Mouse (Mus musculus) hindlimb bud, embryonic 11.5 days (tissue): Measurements from ENCODE around the gene Ninj2.

ENCODE experiments used
- DNase-seq: peaks from one replicate; pipeline ENCODE4 v3.0.0-alpha.2; 2012; ENCODE audit warnings: low read depth, low spot score; ENCODE audit errors: extremely low spot score

Gene Ninj2

DNA sequence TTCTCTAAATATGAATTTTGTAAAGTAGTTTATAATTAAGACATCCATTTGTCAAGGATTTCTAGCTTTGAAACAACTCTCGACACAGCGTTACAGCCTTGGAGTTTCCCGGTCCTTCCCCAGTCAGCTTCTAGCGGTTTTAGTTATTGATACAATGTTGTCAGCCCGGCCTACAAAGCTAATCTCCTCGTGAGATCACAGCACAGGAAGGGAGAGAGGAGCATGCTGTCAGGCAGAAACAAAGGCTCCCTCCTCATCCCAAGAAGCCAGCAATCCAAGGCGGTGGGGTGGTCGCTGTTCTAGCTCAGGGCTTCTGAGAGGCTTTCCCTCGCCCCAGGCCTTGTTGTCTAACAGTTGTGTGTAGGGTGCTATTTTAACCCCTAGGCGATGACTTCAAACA, 101.2 kb downstream of the Ninj2 start:
- DNase-seq = no peak

DNA sequence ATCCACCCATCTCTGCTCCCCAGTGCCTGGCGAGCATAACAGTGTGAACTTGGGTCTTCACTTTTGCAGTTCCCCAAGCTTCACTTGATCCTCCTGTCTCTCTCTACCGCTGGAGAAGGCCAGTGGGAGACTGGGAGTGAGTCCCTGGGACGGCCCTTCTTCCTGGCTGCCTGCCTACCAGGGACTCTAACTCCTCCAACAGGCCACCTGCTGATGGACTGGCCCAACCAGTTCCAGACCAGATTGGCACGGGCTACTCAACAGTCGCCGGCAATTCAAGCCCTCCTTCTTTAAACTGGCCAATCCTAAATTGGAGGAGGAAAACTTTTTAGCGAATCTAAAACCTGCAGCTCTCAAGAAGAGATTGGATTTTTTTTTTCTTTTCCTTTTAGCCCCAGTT, 101.8 kb downstream of the Ninj2 start:
- no peak for DNase-seq

DNA sequence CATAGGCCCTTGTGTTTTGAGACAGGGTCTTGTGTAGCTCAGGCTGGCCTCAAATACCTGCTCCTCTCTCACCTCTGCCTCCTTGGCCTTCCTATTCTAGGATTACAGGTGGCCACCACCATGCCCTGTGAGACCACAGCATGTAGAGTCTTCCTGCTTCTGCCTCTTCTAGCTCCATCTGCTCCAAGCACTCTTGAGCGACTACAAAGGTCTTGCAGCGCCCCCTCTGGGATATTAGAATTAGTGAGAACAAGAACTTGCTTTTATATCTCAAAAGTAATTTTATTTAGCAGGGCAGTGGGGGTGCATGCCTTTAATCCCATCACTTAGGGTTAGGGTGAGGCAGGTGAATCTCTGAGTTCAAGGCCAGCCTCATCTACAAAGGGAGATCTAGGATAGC, 103.7 kb downstream of the Ninj2 start:
- DNase-seq = no peak

DNA sequence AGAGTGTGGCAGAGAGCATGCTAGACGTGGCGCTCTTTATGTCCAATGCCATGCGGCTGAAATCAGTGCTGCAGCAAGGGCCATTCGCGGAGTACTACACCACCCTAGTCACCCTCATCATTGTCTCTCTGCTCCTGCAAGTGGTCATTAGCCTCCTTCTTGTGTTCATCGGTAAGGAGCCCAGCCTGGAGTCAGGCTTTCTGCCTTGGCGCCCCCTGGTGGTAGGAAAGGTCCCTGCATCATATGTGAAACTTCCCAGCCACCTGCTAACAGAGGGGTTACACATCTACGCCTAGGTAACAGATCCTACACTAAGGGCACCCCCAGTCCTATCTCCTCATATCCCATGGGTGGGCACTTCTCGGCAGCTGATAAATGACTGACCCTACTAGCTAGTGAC, 104.8 kb downstream of the Ninj2 start:
- no peak for DNase-seq

DNA sequence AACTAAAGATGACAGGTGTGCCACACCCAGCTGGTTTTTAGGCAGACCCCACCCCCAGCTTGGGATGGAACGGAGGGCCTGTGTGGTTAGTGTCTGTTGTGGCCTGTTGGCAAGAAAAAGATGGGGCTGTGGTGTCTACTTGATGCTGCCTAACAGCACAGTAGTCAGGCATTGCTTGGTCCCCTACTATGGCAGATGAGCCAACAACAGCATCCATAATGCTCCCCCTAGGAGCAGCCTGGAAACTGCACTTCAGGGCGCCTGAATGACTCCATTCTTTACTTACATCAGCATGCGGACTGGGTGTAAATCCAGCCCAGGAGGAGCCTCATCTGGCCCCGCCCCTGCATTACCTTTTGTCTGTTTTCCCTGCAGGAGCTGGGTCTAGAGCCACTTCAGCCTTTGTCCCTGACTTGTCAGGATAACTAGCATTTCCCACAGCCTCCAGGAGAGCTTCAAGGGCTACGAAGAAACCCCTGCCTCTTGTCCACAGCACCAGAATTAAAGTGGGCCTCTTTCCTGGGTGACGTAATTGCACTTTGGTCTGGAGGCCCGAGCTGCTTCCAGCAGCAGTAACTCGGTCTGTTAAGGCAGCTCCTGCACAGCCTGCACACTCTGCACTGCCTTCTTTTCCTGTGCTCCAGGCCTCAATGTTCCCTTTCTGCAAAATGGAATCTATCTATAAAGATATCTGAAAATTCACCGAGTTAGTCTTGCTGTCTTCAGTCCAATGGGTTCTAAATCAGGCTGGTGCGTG, 106.7 kb downstream of the Ninj2 start:
- no peak for DNase-seq

DNA sequence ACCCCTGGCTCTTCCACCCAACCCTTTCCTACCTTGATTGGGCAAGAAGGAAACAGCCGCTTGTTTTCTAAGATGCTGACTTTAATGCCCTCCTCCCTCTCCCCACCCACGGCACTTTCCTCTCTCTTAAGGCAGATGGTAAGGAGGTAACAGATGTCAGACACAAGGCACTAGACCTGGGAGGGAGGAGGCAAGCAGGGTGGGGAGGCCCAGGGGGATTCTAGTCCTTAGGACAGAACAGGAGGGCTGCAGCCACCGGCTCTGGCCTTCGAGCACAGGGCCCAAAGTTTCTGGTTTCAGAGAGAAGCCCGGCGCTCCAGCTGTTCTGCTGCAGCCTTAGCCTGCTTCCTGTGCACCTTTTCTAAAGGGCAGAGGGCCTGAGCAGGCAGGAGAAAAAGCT, 108.8 kb downstream of the Ninj2 start:
- no peak for DNase-seq

DNA sequence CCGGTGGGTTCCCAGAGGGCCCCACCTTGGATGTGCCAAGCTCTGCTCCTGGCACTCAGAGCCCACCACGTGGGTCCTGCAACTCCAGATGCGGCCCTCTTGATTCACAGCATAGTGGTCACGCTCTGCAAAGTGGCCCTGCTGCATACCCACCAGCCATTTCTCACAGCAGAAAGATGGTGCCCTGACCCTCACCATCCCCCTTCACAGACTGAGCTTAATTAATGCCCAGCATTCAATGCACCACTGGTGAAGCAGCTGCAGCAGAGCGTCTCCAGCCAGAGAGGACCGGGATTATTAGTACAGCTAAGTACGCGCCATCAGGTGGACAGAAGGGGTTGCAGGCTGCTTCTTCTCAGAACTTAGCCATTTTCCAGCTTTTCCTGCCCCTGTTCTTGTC, 109.3 kb downstream of the Ninj2 start:
- DNase-seq = no peak

DNA sequence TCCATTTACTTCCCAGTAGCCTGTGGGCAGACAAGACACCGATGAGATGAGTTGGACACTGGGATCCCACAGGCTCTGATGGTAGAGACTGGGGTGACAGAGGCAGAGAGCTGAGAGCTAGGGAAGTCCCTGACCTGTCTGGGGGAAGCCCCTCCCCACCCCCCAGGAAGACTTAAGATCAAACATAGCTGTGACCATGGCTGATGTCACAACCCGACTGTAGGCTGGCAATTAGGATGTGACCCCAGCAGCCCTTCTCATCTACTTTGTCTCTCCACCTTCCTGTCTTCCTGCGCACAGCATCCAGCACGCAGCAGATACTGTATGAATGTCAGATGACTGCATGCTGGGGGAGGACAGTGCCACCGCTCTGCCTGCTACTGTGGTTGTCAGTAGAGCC, 113.4 kb downstream of the Ninj2 start:
- no peak for DNase-seq

DNA sequence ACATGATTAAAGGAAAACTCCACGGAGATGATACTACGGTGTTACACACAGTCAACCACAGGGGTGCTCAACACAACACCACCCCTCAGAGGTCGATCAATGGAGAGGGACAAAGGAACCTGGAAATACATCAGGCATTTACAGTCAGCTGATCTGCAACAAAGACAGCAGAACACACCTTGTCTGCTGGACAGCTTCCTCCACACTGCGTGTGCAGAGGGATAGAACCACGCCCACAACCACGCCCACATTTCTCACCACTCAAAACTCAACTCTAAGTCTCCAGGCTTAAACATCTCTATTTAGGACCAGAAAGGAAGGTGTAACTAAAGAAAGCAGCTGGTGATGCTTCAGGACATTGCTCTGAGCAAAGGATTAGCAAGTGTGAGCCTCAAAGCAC, 118.4 kb downstream of the Ninj2 start:
- DNase-seq = no peak

DNA sequence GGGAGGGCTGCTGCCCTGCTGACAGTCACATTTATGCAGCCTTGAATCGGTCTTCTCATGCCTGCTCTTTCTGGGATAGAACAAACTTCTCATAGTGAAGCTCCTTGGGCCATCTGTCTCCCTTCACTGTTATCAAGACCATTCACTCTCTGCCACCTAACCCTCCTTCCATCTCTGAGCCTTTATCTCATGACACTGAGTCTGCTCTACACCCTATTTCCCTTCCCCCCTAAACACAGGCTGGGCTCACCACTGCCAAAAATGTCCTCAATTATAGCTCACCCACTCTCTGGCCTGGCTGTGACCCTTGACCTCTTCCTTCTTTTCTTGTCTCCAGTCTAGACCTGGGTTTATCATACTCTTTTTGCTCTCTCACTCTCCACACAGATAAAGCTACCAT, 123.6 kb downstream of the Ninj2 start:
- no peak for DNase-seq

DNA sequence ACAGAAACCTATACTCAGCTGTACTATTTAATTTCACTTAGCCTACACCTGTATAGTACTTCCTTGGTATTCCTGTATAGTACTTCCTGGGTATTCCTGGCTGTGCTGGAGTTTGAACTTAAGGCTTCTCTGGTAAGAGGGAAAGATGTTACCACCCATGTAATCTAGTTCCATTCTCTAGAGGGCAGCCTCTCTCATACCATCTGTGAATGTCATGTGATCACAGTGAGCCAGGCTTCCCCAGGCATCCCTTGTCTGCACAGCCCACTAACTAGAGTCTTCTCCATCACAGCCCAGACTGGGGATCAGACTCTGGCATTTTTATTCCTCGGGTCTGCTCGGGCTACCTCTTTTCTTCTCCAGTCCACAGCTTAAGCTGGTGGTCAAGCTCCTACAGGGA, 126.1 kb downstream of the Ninj2 start:
- no peak for DNase-seq

DNA sequence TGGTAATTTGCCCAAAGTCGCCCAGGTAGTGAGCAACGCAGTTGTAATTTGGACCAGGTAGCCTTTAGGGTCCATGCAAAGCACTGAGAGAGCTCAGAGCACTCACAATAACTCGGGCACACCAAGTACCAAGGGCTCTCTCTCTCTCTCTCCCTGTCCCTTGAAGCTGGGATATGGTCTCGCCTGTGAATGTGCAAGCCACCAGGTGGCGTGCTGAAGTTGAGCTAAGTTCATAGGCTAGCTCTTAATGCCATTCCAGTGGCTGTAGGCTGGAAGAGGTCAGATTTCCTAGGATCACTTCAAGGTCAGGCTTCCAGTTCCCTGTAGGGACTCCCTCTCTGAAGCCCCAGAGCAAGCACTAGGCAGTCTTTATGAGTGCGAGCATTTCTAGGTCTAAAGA, 129.5 kb downstream of the Ninj2 start:
- peak; percentile 14 for DNase-seq

DNA sequence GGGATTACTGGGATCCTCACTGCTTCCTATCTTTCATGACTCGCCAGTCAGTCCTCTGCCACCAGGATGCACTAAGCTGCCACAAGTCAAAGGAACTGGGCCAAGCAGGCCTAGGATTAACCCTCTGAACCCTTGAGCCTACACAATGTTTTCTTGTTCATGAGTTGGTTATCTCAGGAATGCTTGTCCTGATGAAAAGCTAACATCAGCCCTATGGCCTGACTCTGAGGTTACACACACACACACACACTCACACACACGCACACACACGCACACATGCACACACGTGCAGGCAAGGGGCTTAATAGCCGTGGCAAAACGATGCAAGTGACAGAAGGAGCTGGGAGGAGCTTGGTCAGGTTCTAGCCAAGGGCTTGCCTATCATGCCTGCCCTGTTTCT, 132.2 kb downstream of the Ninj2 start:
- no peak for DNase-seq

DNA sequence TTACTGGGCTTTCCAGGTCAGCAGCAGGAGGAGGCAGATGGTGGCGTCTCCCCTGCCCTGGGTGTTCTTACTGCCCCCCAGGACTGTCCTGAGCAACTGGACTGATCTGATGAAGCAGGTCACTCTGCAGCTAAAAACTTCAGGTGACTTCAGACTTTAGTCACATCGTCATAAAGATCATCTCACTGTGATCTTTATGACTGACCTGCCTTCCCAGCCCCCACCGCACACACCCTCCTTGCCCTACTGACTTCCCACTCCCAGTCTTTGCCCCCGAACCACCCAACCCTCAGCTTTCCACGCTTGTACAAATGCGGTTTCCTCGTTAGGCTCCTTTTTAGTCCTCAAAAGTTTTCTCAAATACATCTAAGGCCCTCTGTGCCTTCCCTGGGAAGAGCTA, 133.9 kb downstream of the Ninj2 start:
- DNase-seq = no peak

DNA sequence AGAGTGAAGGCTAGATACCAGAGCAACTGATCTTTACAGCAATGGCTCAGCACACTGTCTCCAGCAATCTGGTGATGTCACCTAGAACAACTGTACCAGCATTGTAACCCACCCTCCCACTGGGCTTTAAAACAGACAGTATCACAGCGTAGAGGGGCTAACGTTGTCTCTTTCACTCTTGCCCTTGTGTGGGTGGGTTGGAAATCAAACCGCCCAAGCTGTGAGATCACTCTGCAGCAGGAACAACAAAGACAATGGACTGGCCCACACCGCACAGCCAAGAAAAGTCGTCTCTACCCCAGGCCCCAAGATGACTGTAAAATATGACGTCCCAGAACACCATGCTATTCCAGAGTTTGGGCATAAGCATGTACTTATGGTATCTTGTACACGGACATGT, 136.7 kb downstream of the Ninj2 start:
- DNase-seq = no peak

DNA sequence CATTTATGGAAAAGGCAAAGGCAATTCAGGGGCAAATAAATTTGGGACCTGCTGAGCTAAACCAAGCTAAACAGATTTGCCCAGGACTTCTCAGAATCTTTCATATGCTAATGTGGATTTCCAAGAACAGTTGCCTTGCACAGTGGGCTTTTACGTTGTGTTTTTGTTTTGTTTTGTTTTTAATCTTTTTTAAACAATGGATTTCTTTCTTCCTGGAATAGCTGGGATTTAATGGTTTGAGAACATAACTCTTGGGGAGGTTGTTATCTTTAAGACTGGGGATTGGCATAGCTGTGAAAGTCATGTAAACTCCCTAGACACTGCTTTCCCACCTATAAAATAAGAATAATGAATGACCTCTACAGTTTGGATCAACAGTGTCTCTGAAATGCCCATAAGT, 137.3 kb downstream of the Ninj2 start:
- DNase-seq = no peak

DNA sequence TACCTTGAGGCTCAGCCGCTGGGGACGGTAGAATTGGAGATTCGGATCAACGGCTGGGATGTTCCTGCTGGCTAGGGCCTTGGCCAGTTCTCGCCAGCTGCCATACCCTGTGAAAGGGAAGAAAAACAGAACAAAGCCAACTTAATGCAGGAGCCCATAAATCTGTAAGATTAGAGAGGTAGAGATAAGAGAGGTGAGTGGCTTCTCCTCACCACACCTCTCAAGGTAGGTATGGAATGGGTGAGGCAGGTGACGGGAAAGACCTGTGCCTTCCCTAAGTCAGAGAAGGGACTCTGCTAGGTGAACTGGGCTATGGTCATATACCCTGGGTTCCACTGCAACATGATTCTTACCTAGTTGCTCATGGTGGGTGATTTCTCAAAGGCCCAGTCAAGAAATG, 139.7 kb downstream of the Ninj2 start:
- no peak for DNase-seq

DNA sequence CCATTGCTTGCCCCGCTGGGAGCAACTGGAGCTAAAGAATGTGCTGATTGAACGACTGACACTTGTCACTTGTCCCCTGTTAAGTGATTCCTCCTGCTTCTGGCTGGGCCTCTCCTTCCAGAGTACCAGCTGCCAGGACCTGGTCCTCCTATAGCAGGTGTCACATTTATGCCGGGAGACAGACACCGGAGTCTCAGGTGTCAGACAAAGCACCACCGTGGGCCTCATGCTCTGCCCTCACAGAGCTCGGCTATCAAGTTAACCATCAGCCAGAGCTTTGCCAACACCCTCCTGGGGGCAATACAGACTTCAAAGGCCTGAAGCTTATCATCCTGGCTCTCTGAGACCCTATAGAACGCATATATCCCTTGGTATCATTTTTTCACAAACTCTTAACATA, 142.7 kb downstream of the Ninj2 start:
- DNase-seq = no peak

DNA sequence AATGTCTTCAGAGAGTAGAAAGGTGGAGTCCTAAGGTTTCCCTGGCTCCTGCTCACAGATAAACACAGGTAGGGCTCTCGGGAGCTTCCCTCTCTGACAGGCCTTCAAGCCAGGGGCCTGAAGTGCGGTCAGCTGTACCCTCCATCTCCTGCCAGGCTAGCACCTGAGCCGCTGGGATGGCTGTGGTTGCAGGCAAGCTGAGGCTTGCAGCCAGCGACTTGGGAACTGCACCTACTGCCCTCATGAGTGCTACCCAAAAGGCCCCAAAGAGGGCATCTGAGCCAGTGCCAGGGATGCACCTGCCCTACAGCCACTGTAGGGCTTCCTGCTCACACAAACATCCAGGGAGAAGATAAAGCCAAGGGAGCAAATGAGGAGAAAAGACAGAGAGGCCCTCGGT, 147.3 kb downstream of the Ninj2 start:
- DNase-seq = no peak

DNA sequence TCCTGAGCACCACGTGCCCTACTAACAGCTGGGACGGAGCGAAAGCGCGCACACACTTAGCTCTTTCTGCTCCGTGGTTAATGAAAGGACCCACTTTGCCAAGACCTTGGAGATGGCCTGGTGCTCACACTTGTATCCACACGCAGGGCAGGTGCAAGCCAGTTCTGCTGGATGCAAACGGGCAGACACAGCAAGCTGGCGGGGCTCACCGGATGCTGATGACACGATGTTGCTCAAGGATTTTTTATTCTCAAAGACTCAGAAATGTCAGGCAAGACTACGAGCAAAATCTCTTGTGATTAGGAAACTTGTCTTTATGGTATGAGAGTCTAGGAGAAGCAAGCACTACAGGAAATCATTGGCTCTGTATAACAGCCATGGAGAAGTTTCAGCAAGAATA, 148.3 kb downstream of the Ninj2 start:
- no peak for DNase-seq

DNA sequence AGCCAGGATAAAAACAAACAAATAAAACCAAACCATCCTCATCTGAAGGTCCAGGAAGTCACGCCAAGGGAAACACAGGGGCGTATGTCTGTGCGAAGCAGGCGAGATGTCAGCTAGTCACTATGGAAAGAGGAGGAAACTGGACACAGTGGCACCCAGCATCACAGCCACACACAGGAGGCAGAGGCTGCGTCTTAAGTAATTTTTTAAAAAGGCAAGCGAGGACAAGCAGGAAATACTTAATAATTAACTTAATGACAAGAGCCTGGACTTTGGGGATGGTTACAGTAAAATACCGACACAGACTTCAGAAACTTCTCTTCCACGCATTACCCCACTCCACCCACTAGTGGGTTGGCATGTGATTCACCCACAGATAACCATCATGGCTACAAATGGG, 149.4 kb downstream of the Ninj2 start:
- DNase-seq = no peak

DNA sequence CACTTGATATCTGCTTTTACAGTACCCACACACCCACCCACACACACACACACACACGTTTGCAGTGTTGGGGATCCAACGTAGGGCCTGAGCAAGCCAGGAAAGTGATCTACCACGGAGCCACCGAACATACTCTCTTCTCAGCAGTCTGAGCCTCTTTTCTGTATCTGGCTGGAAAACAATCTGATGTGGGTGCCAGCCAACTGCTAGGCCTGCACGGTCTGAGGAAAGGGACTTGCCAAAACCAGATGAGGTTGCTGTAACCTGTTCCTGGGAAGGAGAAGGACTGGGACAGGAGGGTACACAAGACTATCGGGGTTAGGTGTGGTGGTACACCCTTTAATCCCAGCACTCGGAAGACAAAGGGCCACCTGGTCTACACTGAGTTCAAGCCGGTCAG, 150.1 kb downstream of the Ninj2 start:
- no peak for DNase-seq

DNA sequence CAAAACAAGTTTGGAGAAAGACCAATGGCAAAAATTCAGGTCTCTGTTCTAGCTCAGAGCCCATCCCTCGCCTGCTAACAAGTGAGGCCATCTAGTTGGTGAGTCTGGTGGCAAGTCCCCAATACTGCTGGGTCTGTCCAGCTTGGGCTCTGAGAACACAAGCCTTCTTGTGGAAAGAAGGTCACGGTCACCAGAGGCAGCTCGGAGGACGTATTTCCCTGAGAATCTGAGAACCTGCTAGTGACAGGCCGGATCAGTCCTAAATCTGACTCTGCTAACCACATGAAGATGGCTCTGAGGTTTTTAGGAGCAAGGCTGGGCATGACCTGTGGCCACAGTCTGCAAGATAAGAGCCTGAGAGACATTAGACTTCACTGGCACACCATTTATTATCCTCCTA, 153.5 kb downstream of the Ninj2 start:
- DNase-seq = no peak

DNA sequence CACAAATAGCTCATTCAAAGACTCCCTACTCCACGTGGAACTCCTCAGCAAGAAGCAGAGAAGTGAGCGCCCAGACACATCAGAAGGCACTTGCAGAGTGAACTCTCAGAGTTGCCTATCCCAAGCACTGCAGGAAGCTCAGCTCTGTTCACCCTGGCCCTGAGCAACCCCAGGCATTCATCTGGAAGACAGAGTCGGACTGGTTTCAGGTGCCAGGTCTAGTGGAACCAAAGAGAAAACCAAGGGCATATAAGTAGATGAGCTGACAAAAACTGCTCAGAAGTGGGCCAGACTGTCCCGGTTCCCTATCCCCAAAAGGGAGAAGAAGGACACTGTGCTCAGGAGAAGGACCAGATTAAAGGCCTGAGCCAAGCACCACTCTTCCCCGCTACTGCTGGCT, 156.7 kb downstream of the Ninj2 start:
- no peak for DNase-seq
